Mouse (Mus musculus): ENCODE data around the gene Grcc10. TPM values are rescaled to one million over a fixed set of nuclear protein-coding genes. Genes with fewer than 3 reads are reported as not detected.

Gene Grcc10
- total RNA-seq, 4 experiments from 2014 or later = 348 to 417 (median 368) TPM

DNA sequence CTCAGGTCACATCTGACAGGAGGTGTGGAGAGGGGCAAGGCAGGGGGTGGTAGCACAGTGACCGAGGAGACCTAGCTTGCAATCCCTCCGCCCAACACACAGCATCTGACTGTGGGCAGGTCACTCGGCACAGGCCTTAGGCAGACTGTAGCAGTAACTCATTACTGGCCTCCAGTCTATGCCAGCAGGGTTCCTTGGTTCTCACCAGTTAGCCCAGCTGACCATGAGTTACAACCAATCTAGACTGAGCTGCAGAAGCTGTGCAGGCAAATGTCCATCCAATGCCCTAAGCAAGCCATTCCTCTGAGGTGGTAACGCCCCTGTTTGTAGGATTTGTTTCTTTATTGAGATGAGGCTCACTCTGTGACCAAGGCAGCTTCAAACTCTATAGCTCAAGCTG is 41.8 kb downstream of the Grcc10 start:
- DNase-seq = no peak

- no peak for DNase-seq
Observed at GRCm38 (mm10) chr6:124698751-124699150, 42.4 kb downstream of the Grcc10 start.

- DNase-seq = no peak
Observed at GRCm38 (mm10) chr6:124696441-124697150, 44.6 kb downstream of the Grcc10 start.

DNA sequence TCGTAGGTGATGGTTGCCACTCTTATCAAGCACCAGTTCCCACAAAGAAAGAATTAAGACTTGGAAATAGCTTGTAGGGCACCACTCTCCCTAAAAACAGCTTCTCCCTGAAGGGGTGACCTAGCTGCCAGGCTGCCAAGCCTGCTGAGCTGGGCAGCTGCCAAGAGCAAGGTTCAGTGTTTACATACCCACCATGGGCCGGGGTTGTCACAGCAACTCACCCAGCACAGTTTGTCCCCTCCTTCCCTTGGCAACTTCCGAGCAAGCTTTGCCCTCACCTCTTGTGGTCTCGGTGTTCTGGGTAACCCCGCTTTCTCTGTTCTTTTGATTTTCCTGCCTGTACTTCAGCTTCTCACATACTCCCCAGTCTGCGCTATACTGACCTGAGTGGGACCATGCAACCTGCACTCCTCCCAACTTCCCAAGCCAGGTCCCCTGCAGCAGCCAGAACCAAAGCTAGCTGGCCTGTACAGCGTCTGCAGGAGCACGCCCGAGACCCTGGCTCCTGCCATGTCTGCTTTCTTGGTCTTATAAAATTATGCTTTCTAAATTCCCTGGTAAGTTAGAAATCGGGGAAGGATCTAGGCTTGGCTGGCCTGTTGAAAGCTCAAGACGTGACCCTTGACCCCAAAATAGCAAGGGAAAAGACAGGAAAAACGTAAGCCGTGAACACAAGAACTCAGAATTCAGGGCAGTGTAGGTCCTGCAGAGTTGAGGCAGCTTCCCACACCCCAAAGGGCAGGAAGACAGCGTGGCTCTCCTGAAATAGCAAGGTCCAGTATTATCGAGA is 46.8 kb downstream of the Grcc10 start:
- no peak for DNase-seq

DNA sequence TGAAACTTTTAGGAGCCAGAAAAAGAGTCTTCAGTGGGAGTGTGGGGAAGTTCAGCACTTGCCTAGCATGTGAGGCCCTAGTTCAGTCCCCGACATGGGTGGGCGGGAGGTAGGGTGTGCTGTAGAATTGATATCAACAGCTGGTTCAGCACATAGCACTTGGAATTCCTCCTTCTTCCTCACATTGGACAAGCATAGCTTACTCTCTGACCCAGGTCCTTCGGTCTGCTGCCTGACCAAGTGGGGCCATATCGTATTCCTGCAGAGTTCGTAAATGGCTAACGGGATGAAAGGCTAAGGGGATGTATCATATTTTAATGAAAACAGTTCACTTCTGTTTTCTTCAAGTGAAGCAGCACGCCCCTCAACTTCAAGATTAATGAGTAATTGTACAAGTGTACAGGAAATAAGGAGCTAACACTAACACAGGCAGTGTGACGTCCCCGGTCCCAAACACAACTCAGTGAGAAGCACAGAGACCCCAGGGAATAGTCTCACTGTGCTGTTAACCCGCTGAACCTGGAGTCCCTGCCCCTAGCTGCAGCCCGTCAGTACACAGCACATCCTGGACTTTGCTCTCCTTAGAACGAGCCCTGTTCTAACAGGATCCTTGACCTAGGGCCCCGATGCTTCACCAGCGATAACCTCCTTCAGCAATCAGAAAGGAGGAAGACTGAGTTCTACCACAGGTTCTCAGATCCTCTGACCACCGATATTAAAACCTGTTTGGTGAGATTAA is 47.8 kb downstream of the Grcc10 start:
- no peak for DNase-seq

GRCm38 (mm10) chr6:124690517-124690916 is 50.7 kb downstream of the Grcc10 start:
- DNase-seq = no peak

Small RNAs within 50 kb of the gene (microRNA-seq; reads per million reads assigned to microRNA genes)
- gene Mir141 (3.5 to 6.5 reads per million in 2 experiments), gene Mir200c (28.2 to 28.3 reads per million in 2 experiments)

Other genes starting within 250 kb of the Grcc10 start
- 10 to 100 TPM; 28.1 to 44.4 (median 34.4) TPM for gene C1rl, start 248.3 kb downstream of the Grcc10 start, total RNA-seq (2022)
- gene C1ra, start 229.0 kb downstream of the Grcc10 start, total RNA-seq (2022) = 100 to 1,000 TPM in 2 of 4 experiments, 10 to 100 TPM in 2; 48.6 to 131 (median 88.7) TPM
- gene C1s1, start 199.0 kb downstream of the Grcc10 start, total RNA-seq (2022) = 100 to 1,000 TPM in 1 of 4 experiments, 10 to 100 TPM in 3; 46.9 to 107 (median 72.7) TPM
- gene C1rb, start 171.1 kb downstream of the Grcc10 start, total RNA-seq (2022) = 10 to 100 TPM in 2 of 4 experiments, 1 to 10 TPM in 2; 5.9 to 19.1 (median 12.4) TPM
- 1 to 10 TPM; 1.8 to 4.1 (median 3.0) TPM for gene C1s2, start 105.3 kb downstream of the Grcc10 start, total RNA-seq (2022)
- 100 to 1,000 TPM in 1 of 4 experiments, 10 to 100 TPM in 3; 75.1 to 111 (median 90.7) TPM for gene Lpcat3, start 78.3 kb downstream of the Grcc10 start, total RNA-seq (2022)
- 10 to 100 TPM; 81.9 to 100.0 (median 86.2) TPM for gene Emg1, start 29.2 kb downstream of the Grcc10 start, total RNA-seq (2022)
- 100 to 1,000 TPM; 255 to 303 (median 272) TPM for gene Phb2, start 29.0 kb downstream of the Grcc10 start, total RNA-seq (2022)
- gene Ptpn6, start 2.7 kb downstream of the Grcc10 start, total RNA-seq (2022) = 10 to 100 TPM; 14.1 to 21.6 (median 15.0) TPM
- gene Gm45234, start 14.6 kb upstream of the Grcc10 start, total RNA-seq (2022) = not detected
- 100 to 1,000 TPM in 2 of 4 experiments, 10 to 100 TPM in 2; 68.7 to 111 (median 97.1) TPM for gene Atn1, start 15.2 kb upstream of the Grcc10 start, total RNA-seq (2022)
- gene Eno2, start 28.3 kb upstream of the Grcc10 start, total RNA-seq (2022) = 10 to 100 TPM; 23.0 to 74.2 (median 42.8) TPM
- 1 to 10 TPM in 2 of 4 experiments, under 1 TPM in 2; 0.52 to 3.6 (median 1.0) TPM for gene Lrrc23, start 38.4 kb upstream of the Grcc10 start, total RNA-seq (2022)
- 10 to 100 TPM; 27.0 to 37.4 (median 33.6) TPM for gene Spsb2, start 67.3 kb upstream of the Grcc10 start, total RNA-seq (2022)
- 100 to 1,000 TPM; 448 to 531 (median 475) TPM for gene Tpi1, start 72.9 kb upstream of the Grcc10 start, total RNA-seq (2022)
- gene Usp5, start 88.1 kb upstream of the Grcc10 start, total RNA-seq (2022) = 100 to 1,000 TPM; 134 to 158 (median 154) TPM
- 1 to 10 TPM; 1.9 to 4.4 (median 2.7) TPM for gene Cdca3, start 88.2 kb upstream of the Grcc10 start, total RNA-seq (2022)
- 10 to 100 TPM in 3 of 4 experiments, 1 to 10 TPM in 1; 8.9 to 18.5 (median 14.5) TPM for gene Gnb3, start 98.9 kb upstream of the Grcc10 start, total RNA-seq (2022)
- 10 to 100 TPM; 26.2 to 43.9 (median 35.3) TPM for gene P3h3, start 116.4 kb upstream of the Grcc10 start, total RNA-seq (2022)
- gene Gpr162, start 122.6 kb upstream of the Grcc10 start, total RNA-seq (2022) = 1 to 10 TPM in 3 of 4 experiments, under 1 TPM in 1; 0.32 to 2.2 (median 1.6) TPM
- under 1 TPM; 0.40 to 0.83 (median 0.46) TPM for gene Cd4, start 146.8 kb upstream of the Grcc10 start, total RNA-seq (2022)
- 1 to 10 TPM; 1.1 to 2.7 (median 1.2) TPM for gene Lag3, start 170.3 kb upstream of the Grcc10 start, total RNA-seq (2022)
- gene Ptms, start 178.7 kb upstream of the Grcc10 start, total RNA-seq (2022) = 100 to 1,000 TPM; 741 to 843 (median 768) TPM
- gene Mlf2, start 190.0 kb upstream of the Grcc10 start, total RNA-seq (2022) = 100 to 1,000 TPM; 277 to 296 (median 287) TPM
- 100 to 1,000 TPM; 130 to 160 (median 147) TPM for gene Cops7a, start 224.2 kb upstream of the Grcc10 start, total RNA-seq (2022)